Mouse (Mus musculus): ENCODE results near the gene Npm3.

- TF ChIP-seq CTCF (IDR thresholded peaks at IDR 0.05; ENCODE audit: extremely low read depth, insufficient read depth, low read length) (0 out of 2 replicates have a peak, but pooled peaks have one; percentile 0), POLR2A (IDR thresholded peaks at IDR 0.05; ENCODE audit: extremely low read depth, insufficient read depth, low read length) (no peak)
These were observed 32.3 kb upstream of the Npm3 start for GRCm38 (mm10) chr19:45781676-45782075.

Measured in cortical plate, adult 2 months (tissue).